Mouse (Mus musculus): ENCODE measurements at regions not wholly inside any gene's neighbourhood (a gene's known extent, or its start where the extent isn't known, plus 50 kb on each side); places are given as distances from the start of the nearest gene placed in this dataset.
A peak's percentile ranks its signal among the peaks of the same experiment; 100 is the strongest.

DNA sequence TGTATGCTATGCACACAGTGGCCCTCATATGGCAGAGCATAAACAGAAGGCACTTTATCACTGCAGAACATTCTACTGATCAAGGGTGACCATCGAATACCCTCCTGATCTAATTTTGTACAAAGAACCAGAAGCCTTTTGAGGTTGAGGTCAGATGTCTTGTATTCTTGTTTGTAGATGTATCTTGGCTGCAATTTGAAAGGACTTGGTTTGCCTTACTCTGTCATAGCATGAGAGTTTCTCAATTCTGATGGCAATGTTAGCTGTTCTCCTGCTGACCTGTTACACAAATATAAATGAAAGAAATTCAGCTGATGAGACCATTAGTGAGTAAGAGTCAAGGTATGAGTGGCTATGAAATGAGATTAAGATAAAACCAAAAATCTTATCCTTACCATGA lies 199.1 kb upstream of the Aldoart1 start:
- no peak for DNase-seq (ENCODE audit: low read depth, low spot score)
- WGBS: 83% methylated on average over 1 of the region's 1 CpGs

DNA sequence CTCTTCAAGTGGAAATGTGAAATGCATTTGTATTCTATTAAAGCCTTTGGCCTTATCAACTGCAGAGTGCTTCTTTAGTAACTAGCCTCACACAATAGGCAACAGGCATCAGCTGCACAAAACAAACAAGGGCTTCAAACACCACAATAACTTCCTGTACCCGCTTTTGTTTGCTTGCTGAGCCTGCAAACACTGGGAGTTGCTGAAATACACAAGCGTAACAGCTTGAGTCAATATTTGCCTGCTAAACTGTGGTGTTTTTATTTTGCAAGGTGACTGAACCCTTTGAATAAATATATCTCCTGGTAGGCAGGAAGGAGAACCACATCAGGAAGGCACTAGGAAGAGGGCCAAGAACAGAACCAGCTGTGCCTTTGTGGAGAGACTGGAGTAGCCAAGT lies 195.4 kb upstream of the Aldoart1 start:
- 15% methylated on average over 2 of the region's 2 CpGs for WGBS
- peak; percentile 13 for DNase-seq (ENCODE audit: low read depth, low spot score)

DNA sequence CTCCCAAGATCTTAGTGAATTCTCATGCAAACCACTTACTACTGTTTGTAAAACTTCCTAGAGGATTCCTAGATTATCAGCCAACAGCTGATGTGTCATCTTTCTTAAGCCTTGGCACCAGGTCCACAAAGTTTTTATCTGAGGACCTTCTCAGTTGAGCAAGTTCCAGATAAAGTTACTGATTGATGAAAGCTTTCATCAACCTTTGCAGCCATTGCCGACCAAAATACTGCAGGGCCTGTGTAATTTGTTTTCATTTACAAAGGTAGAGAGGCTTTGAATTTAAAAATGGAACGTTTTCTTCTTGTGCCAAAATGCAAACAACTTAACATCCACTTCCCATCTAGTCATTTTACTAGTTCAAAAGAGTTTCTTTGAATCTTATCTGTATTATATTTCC lies 191.9 kb upstream of the Aldoart1 start:
- no peak for DNase-seq (ENCODE audit: low read depth, low spot score)
- 8% methylated on average over 2 of the region's 2 CpGs for WGBS

GRCm38 (mm10) chr4:73042672-73043071 lies 190.2 kb upstream of the Aldoart1 start:
- 6% methylated on average over 2 of the region's 2 CpGs for WGBS
- DNase-seq (ENCODE audit: low read depth, low spot score): peak; percentile 14

DNA sequence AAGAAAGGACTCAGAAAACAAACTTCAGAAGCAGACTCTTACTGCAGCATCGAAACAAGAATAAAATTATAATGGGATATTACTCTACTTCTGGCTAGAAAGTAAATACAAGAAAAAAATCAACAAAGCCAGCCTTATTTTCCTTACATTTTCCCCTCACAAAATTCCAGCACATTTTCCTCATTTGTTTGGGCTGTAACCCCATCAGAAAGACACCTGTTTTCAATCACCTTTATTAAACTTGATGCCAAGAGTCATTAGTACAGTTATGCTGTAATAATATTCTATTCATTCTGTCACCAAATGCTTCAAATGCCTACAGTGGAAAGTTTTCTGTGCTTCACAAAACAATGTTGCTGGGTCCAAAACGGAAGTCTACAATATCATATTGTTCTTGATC lies 189.1 kb upstream of the Aldoart1 start:
- WGBS: 72% methylated on average over 2 of the region's 2 CpGs

GRCm38 (mm10) chr4:72997686-72998085 lies 145.3 kb upstream of the Aldoart1 start:
- peak; percentile 24 for DNase-seq (ENCODE audit: low read depth, low spot score)
- 26% methylated on average over 1 of the region's 1 CpGs for WGBS

More for the DNA sequence above, 189.1 kb upstream of the Aldoart1 start:
- DNase-seq (ENCODE audit: low read depth, low spot score): no peak

GRCm38 (mm10) chr4:72996102-72996501 lies 143.7 kb upstream of the Aldoart1 start:
- DNase-seq (ENCODE audit: low read depth, low spot score): no peak
- 45% methylated on average over 2 of the region's 2 CpGs for WGBS

DNA sequence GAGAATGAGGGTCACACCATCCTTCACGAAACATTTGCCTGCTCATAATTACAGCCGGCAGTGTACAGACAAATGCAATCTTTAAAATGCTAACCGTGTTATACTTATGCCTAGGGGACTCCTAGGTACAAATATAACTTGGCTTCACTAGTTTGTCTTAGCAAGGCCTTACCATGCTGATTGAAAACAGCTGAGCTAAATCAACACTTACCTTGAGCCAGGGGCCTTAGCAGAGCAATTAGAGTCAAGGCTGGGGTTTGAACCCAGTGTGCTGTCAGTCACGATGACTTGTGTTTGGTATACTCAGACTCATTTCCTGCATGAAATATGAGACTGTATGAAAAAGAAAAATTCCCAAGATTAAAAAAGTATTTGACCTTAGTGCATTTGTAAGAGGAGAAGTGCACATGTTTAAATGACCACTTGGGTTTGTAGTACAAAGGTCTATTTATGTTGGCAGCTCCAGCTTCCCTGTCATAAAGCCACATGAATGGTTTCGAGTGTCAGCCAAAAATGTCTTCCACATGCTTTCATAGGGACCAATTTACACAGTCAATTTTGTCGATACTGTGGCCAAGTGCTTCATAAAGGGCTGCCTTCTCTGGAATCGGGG lies 94.0 kb upstream of the Aldoart1 start:
- WGBS: 36% methylated on average over 7 of the region's 7 CpGs
- peak; percentile 37 for DNase-seq (ENCODE audit: low read depth, low spot score)

GRCm38 (mm10) chr4:72923396-72923795 lies 71.0 kb upstream of the Aldoart1 start:
- 50% methylated on average over 3 of the region's 3 CpGs for WGBS

DNA sequence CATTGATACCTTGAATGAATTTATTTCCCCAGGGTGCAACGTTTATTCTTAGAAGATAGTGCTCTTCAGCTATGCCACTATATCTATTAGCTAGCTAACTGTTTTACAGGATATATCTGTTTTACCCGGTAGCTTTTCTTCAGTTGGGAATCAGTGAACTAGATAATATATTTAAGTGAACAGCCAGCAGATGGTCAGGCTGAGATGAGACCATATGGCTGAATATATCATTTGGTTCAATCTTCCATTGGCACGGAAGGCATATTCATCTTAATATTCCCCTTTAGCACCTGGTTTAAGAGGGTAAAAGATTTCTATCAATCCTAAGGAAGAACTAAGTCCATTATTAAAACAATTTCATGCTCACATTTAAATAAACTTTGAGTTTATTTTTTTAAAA lies 62.6 kb upstream of the Aldoart1 start:
- 87% methylated on average over 3 of the region's 3 CpGs for WGBS
- no peak for DNase-seq (ENCODE audit: low read depth, low spot score)

More at GRCm38 (mm10) chr4:72923396-72923795, 71.0 kb upstream of the Aldoart1 start:
- DNase-seq (ENCODE audit: low read depth, low spot score): no peak
